Mouse (Mus musculus) stomach, embryonic 15.5 days (tissue): ENCODE results near the gene Oscar. TPM values are rescaled to one million over a fixed set of nuclear protein-coding genes. Genes with fewer than 3 reads are reported as not detected.
A peak's percentile ranks its signal among the peaks of the same experiment; 100 is the strongest.

Source experiments
- ATAC-seq: fragments of 200-750 bp; cut with Nextera tagmentation; 2 replicates; pipeline ENCODE4 v1.8.0; 2017; ENCODE audit warnings: low read depth, moderate number of reproducible peaks, moderate TSS enrichment; ENCODE audit not compliant: insufficient read depth, low FRiP score
- H3K27ac ChIP-seq: fragments of 300-500 bp; sonication (generic); 2 replicates; pipeline ENCODE4 v1.5.1; 2015; ENCODE audit warnings: mild to moderate bottlenecking, inconsistent platforms
- H3K27me3 ChIP-seq: fragments of 300-500 bp; sonication (generic); replicated peaks from 2 replicates; pipeline ENCODE4 v1.6.1; 2015; ENCODE audit warnings: inconsistent platforms
- H3K36me3 ChIP-seq: fragments of 300-500 bp; sonication (generic); 2 replicates; pipeline ENCODE4 v1.6.1; 2015; ENCODE audit warnings: inconsistent platforms
- H3K4me1 ChIP-seq: fragments of 300-500 bp; sonication (generic); 2 replicates; pipeline ENCODE4 v1.6.1; 2015; ENCODE audit warnings: inconsistent platforms
- H3K4me2 ChIP-seq: fragments of 300-500 bp; sonication (generic); 2 replicates; pipeline ENCODE4 v1.6.1; 2015; ENCODE audit warnings: mild to moderate bottlenecking, inconsistent platforms
- H3K4me3 ChIP-seq: fragments of 300-500 bp; sonication (generic); replicated peaks from 2 replicates; pipeline ENCODE4 v1.5.1; 2015; ENCODE audit warnings: inconsistent platforms
- H3K9ac ChIP-seq: fragments of 300-500 bp; sonication (generic); 2 replicates; pipeline ENCODE4 v1.6.1; 2015; ENCODE audit warnings: inconsistent platforms
- H3K9me3 ChIP-seq: fragments of 300-500 bp; sonication (generic); 2 replicates; pipeline ENCODE4 v1.6.1; 2016; ENCODE audit warnings: inconsistent platforms
- WGBS: fragments of 180-500 bp; shearing (Covaris S2); methylation state at CpG from one replicate; pipeline ENCODE4 v1.1.7; 2015; 5-methylcytosine and 5-hydroxymethylcytosine counted together
- polyA plus RNA-seq: library from polyadenylated mRNA; unstranded; fragments of >200 nt; fragmentation: Nextera tagmentation; extraction: Ambion mirVana; gene quantifications from 2 replicates; pipeline ENCODE4 v1.2.1, GENCODE M21; 2015

Gene Oscar
- polyA plus RNA-seq, result 0.06 and 0.26 TPM in 2 replicates

- no peaks in the 10 kb centered on the region for H3K27me3 ChIP-seq
- no peaks in the 10 kb centered on the region for H3K4me1 ChIP-seq
- H3K4me2 ChIP-seq, result peak within 1 kb of the TSS; percentile 76
- no peaks in the 10 kb centered on the region for H3K9me3 ChIP-seq
- peak within 1 kb of the TSS; percentile 86 for H3K4me3 ChIP-seq
- ATAC-seq, result no peak
- WGBS, result 78% methylated on average over 4 of the region's 4 CpGs
- H3K27ac ChIP-seq, result no peak within 1 kb of the TSS
- 0 out of 2 replicates have a peak, but pooled peaks cover 13% of the 10 kb centered on the region for H3K36me3 ChIP-seq
- no peak within 1 kb of the TSS for H3K9ac ChIP-seq
Observed at GRCm38 (mm10) chr7:3616057-3616388, at the start of gene Oscar. Gene Oscar (minus strand): TSS chr7:3616157.

- H3K4me2 ChIP-seq, result peak within 1 kb of the TSS; percentile 55
- peak within 1 kb of the TSS; percentile 69 for H3K4me3 ChIP-seq
- no peaks in the 10 kb centered on the region for H3K9me3 ChIP-seq
- H3K36me3 ChIP-seq, result peaks cover 24% of the 10 kb centered on the region
- H3K9ac ChIP-seq, result peak within 1 kb of the TSS; percentile 84; the same call in 1 of the 2 replicates
- ATAC-seq, result peak; percentile 99
- peaks cover 12% of the 10 kb centered on the region for H3K4me1 ChIP-seq
- H3K27me3 ChIP-seq, result no peaks in the 10 kb centered on the region
- 3% methylated on average over 45 of the region's 45 CpGs for WGBS
- peak within 1 kb of the TSS; percentile 92 for H3K27ac ChIP-seq
Observed at GRCm38 (mm10) chr7:3665215-3666114, 49.5 kb upstream of the Oscar start, which contains the start of gene Leng1. Gene Leng1 (minus strand): TSS chr7:3665840.

- Histone ChIP-seq H3K4me2 (peak overlapping the region; percentile 55), H3K4me3 (peak overlapping the region; percentile 69), H3K9ac (peak overlapping the region; percentile 84; the same call in 1 of the 2 replicates), H3K4me1 (peaks cover 12% of the 10 kb centered on the region), H3K9me3 (no peaks in the 10 kb centered on the region), H3K27ac (peak overlapping the region; percentile 92), H3K36me3 (peaks cover 32% of the 10 kb centered on the region), H3K27me3 (no peaks in the 10 kb centered on the region)
- ATAC-seq, result peak; percentile 42
- WGBS, result 27% methylated on average over 15 of the region's 15 CpGs
Observed at GRCm38 (mm10) chr7:3664524-3665214, 48.7 kb upstream of the Oscar start.

GRCm38 (mm10) chr7:3658578-3658977, 42.6 kb upstream of the Oscar start:
- H3K4me3 ChIP-seq, result no peak overlapping the region
- H3K36me3 ChIP-seq, result peaks cover 90% of the 10 kb centered on the region
- H3K9ac ChIP-seq, result no peak overlapping the region
- H3K4me1 ChIP-seq, result no peaks in the 10 kb centered on the region
- H3K4me2 ChIP-seq, result no peak overlapping the region
- no peak overlapping the region for H3K27ac ChIP-seq
- 90% methylated on average over 14 of the region's 14 CpGs for WGBS
- H3K9me3 ChIP-seq, result no peaks in the 10 kb centered on the region
- H3K27me3 ChIP-seq, result no peaks in the 10 kb centered on the region
- ATAC-seq, result no peak

GRCm38 (mm10) chr7:3656966-3657365, 41.0 kb upstream of the Oscar start:
- Histone ChIP-seq H3K36me3 (peaks cover 95% of the 10 kb centered on the region), H3K9ac (no peak overlapping the region), H3K9me3 (no peaks in the 10 kb centered on the region), H3K4me1 (no peaks in the 10 kb centered on the region), H3K4me3 (no peak overlapping the region), H3K27me3 (no peaks in the 10 kb centered on the region), H3K4me2 (no peak overlapping the region), H3K27ac (no peak overlapping the region)
- no peak for ATAC-seq
- WGBS, result 82% methylated on average over 4 of the region's 4 CpGs

- Histone ChIP-seq H3K4me1 (peaks cover 27% of the 10 kb centered on the region), H3K4me2 (peak overlapping the region; percentile 72), H3K27ac (no peak overlapping the region), H3K27me3 (no peaks in the 10 kb centered on the region), H3K9ac (peak overlapping the region; percentile 100), H3K36me3 (peaks cover 16% of the 10 kb centered on the region), H3K4me3 (peak overlapping the region; percentile 98), H3K9me3 (no peaks in the 10 kb centered on the region)
- no peak for ATAC-seq
- WGBS, result 45% methylated on average over 4 of the region's 4 CpGs
Observed at GRCm38 (mm10) chr7:3646641-3647040, 30.7 kb upstream of the Oscar start.

- peak overlapping the region; percentile 98 for H3K4me3 ChIP-seq
- 10% methylated on average over 9 of the region's 9 CpGs for WGBS
- peak overlapping the region; percentile 72 for H3K4me2 ChIP-seq
- peaks cover 16% of the 10 kb centered on the region for H3K36me3 ChIP-seq
- no peaks in the 10 kb centered on the region for H3K9me3 ChIP-seq
- H3K27ac ChIP-seq, result 0 out of 2 replicates have a peak overlapping the region, but pooled peaks have one; percentile 99
- H3K4me1 ChIP-seq, result peaks cover 27% of the 10 kb centered on the region
- H3K27me3 ChIP-seq, result no peaks in the 10 kb centered on the region
- no peak for ATAC-seq
- peak overlapping the region; percentile 100 for H3K9ac ChIP-seq
Observed at GRCm38 (mm10) chr7:3646188-3646587, 30.2 kb upstream of the Oscar start.

- H3K36me3 ChIP-seq, result peaks cover 16% of the 10 kb centered on the region
- H3K27ac ChIP-seq, result peak overlapping the region; percentile 99
- WGBS, result 0% methylated on average over 52 of the region's 58 CpGs
- H3K4me2 ChIP-seq, result peak overlapping the region; percentile 72
- peak overlapping the region; percentile 100 for H3K9ac ChIP-seq
- peaks cover 27% of the 10 kb centered on the region for H3K4me1 ChIP-seq
- no peaks in the 10 kb centered on the region for H3K9me3 ChIP-seq
- no peaks in the 10 kb centered on the region for H3K27me3 ChIP-seq
- peak overlapping the region; percentile 98 for H3K4me3 ChIP-seq
- ATAC-seq, result no peak
Observed at GRCm38 (mm10) chr7:3645488-3646025, 29.6 kb upstream of the Oscar start.

- Histone ChIP-seq H3K9ac (peak within 1 kb of the TSS; percentile 100), H3K4me3 (peak within 1 kb of the TSS; percentile 98), H3K9me3 (no peaks in the 10 kb centered on the region), H3K27ac (peak within 1 kb of the TSS; percentile 99), H3K4me2 (peak within 1 kb of the TSS; percentile 79), H3K36me3 (peaks cover 21% of the 10 kb centered on the region; the same call in 1 of the 2 replicates), H3K4me1 (peaks cover 27% of the 10 kb centered on the region), H3K27me3 (no peaks in the 10 kb centered on the region)
- ATAC-seq, result peak; percentile 98
- 0% methylated on average over 58 of the region's 58 CpGs for WGBS
Observed at GRCm38 (mm10) chr7:3644672-3645487, 28.9 kb upstream of the Oscar start, which contains the start of gene Cnot3. Gene Cnot3 (plus strand): TSS chr7:3645268.

GRCm38 (mm10) chr7:3644348-3644671, 28.4 kb upstream of the Oscar start:
- no peak for ATAC-seq
- Histone ChIP-seq H3K27me3 (no peaks in the 10 kb centered on the region), H3K4me3 (peak overlapping the region; percentile 98), H3K27ac (peak overlapping the region; percentile 75), H3K9ac (no peak overlapping the region), H3K4me1 (peaks cover 27% of the 10 kb centered on the region), H3K36me3 (peaks cover 26% of the 10 kb centered on the region; the same call in 1 of the 2 replicates), H3K9me3 (no peaks in the 10 kb centered on the region), H3K4me2 (peak overlapping the region; percentile 79)
- WGBS, result 1% methylated on average over 11 of the region's 11 CpGs

GRCm38 (mm10) chr7:3643843-3644242, 27.9 kb upstream of the Oscar start:
- no peaks in the 10 kb centered on the region for H3K27me3 ChIP-seq
- H3K4me1 ChIP-seq, result peaks cover 27% of the 10 kb centered on the region
- H3K9me3 ChIP-seq, result no peaks in the 10 kb centered on the region
- 15% methylated on average over 9 of the region's 9 CpGs for WGBS
- peak overlapping the region; percentile 75; the same call in 1 of the 2 replicates for H3K27ac ChIP-seq
- peaks cover 31% of the 10 kb centered on the region for H3K36me3 ChIP-seq
- peak overlapping the region; percentile 98 for H3K4me3 ChIP-seq
- ATAC-seq, result no peak
- H3K4me2 ChIP-seq, result peak overlapping the region; percentile 79
- no peak overlapping the region for H3K9ac ChIP-seq
